Mouse (Mus musculus) cortical plate, adult 2 months (tissue): Measurements from ENCODE around the gene Zfp652.

ENCODE experiments used
- CTCF ChIP-seq: fragments of 200-500 bp; IDR thresholded peaks from 2 replicates; pipeline ENCODE4 v1.5.1; 2011; ENCODE audit warnings: mild to moderate bottlenecking, control low read depth, low read length; ENCODE audit not compliant: insufficient read depth; ENCODE audit errors: extremely low read depth
- POLR2A ChIP-seq: fragments of 200-500 bp; IDR thresholded peaks from 2 replicates; pipeline ENCODE4 v1.6.1; 2011; ENCODE audit warnings: mild to moderate bottlenecking, low read length, control low read depth; ENCODE audit not compliant: insufficient read depth; ENCODE audit errors: extremely low read depth

DNA sequence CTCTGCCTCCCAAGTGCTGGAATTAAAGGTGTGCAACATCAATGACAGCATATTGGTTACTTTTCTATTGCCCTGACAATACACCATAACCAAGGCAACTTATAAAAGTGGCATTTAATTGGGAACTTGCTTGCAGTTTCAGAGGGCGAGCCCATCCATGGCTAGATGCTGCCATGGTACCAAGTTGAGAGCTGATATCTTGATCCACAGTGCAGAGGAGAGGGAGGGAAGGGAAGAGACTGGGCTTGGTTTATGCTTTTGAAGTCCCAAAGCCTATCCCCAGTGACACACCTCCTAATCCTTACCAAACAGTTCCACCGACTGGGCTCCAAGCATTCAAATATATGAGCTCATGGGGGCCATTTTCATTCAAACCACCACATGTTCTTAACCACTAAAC lies 101.6 kb downstream of the Zfp652 start:
- TF ChIP-seq POLR2A (no peak), CTCF (no peak)
